Mouse (Mus musculus): ENCODE results near the gene Cdc20. TPM values are rescaled to one million over a fixed set of nuclear protein-coding genes. Genes with fewer than 3 reads are reported as not detected.

The Cdc20 gene
- polyA plus RNA-seq, 1 experiment from 2014 or later = 35.5 TPM

GRCm38 (mm10) chr4:118413553-118413952 is 23.6 kb downstream of the Cdc20 start:
- Histone ChIP-seq H3K4me2 (no peak overlapping the region), H3K4me1 (peaks cover 9% of the 10 kb centered on the region), H3K4me3 (no peak overlapping the region), H3K27ac (no peak overlapping the region), H3K36me3 (replicated peaks) (peaks cover 52% of the 10 kb centered on the region), H3K27me3 (replicated peaks) (no peaks in the 10 kb centered on the region), H3K9me3 (no peaks in the 10 kb centered on the region), H3K9ac (no peak overlapping the region)
- 94% methylated on average over 5 of the region's 5 CpGs for WGBS
- no peak for ATAC-seq (replicated peaks)

DNA sequence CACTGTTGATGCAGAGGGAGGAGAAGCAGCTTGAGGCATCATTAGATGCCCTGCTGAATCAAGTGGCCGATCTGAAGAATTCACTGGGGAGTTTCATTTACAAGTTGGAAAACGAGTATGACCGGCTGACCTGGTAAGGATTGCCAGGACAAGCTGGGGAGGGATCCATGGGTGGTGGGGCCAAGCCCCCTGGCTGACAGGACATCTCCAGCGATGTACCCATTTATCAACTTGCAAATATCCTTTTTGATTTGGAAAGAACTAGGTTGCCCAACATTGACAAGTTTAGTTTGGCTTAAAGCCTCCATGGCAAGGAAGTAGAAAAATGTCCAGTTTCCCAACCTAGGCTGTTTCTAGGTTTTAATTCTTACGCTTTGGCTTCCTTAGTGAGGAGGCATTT is 26.3 kb downstream of the Cdc20 start:
- 99% methylated on average over 5 of the region's 5 CpGs for WGBS
- no peak overlapping the region for H3K27ac ChIP-seq
- no peak overlapping the region for H3K4me2 ChIP-seq
- no peak overlapping the region for H3K9ac ChIP-seq
- H3K4me3 ChIP-seq = no peak overlapping the region
- no peak for ATAC-seq (replicated peaks)
- peaks cover 41% of the 10 kb centered on the region for H3K36me3 ChIP-seq (replicated peaks)
- peaks cover 20% of the 10 kb centered on the region for H3K4me1 ChIP-seq
- H3K9me3 ChIP-seq = no peaks in the 10 kb centered on the region
- H3K27me3 ChIP-seq (replicated peaks) = no peaks in the 10 kb centered on the region

DNA sequence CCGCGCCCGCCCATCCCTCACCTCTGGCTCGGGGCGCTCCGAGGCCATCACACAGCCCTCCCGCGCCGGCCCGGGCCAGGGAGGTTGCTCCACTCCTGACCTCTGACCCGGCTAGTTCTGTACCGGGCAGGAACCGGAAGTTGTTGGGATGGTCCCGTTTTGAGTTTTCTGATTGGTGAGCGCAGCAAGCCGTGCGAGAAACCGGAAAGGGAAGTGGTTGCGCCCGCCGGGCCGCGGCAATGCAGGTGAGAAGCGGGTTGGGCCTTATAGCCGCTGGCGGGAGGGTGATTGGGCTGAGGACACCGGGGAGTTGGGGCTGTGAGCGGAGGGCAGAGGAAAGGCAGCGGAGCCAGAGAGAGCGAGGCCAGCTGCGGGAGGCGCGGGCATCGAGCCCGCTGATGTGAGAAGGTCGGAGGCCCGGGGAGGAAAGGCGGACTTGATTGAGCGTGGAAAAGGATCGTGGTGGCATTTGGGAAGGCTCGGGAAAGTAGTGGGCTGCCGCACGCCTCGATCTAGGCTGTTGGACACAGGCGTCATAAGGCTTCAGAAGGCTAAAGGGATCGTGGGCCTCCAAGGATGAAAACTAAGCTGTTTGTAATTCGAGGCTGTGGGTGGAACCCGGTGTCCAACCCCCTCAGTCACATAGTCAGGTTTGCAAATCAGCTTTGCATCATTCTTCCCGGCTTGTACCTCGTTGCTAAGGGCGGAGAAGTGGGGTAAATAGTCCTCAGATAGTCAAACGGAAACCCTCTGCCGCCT is 27.8 kb downstream of the Cdc20 start, which contains the start of the genes Szt2 and Med8:
Szt2 (minus strand) TSS at position 132 of the 759 bp plus-strand sequence.
Med8 (plus strand) TSS at position 196 of the 759 bp plus-strand sequence.
- Histone ChIP-seq H3K4me1 (peaks cover 20% of the 10 kb centered on the region), H3K9me3 (no peaks in the 10 kb centered on the region), H3K9ac (peak within 1 kb of the TSS; percentile 96), H3K36me3 (replicated peaks) (peaks cover 35% of the 10 kb centered on the region), H3K27me3 (replicated peaks) (no peaks in the 10 kb centered on the region), H3K4me2 (peak within 1 kb of the TSS; percentile 70), H3K27ac (peak within 1 kb of the TSS; percentile 75), H3K4me3 (peak within 1 kb of the TSS; percentile 95)
- under 1% methylated on average over 53 of the region's 53 CpGs for WGBS
- ATAC-seq (replicated peaks) = peak; percentile 95

DNA sequence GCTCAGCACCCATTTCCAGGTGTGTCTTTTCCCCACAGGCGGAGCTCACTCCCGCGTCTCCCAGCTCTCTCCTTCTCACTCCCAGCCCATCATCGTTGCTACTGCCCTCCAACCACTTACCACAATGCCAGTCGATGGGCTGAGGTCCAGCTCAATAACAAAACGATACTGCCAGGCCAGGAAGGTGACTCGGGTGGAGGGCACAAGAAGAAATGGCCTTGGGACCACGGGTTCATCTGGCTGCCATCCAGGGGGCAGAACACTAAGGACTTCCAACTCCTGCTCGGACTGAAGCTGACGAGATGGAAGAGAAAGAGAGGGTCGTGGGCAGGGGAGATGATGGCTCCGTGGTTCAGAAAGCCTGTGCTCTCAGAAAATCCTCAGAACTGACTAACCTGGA is 34.5 kb downstream of the Cdc20 start:
- no peak overlapping the region for H3K4me2 ChIP-seq
- H3K9me3 ChIP-seq = no peaks in the 10 kb centered on the region
- no peaks in the 10 kb centered on the region for H3K27me3 ChIP-seq (replicated peaks)
- H3K4me3 ChIP-seq = no peak overlapping the region
- WGBS = 93% methylated on average over 12 of the region's 12 CpGs
- no peak overlapping the region for H3K27ac ChIP-seq
- H3K36me3 ChIP-seq (replicated peaks) = peaks cover 61% of the 10 kb centered on the region
- H3K4me1 ChIP-seq = peaks cover 4% of the 10 kb centered on the region; the same call in 1 of the 2 replicates
- ATAC-seq (replicated peaks) = no peak
- H3K9ac ChIP-seq = no peak overlapping the region

DNA sequence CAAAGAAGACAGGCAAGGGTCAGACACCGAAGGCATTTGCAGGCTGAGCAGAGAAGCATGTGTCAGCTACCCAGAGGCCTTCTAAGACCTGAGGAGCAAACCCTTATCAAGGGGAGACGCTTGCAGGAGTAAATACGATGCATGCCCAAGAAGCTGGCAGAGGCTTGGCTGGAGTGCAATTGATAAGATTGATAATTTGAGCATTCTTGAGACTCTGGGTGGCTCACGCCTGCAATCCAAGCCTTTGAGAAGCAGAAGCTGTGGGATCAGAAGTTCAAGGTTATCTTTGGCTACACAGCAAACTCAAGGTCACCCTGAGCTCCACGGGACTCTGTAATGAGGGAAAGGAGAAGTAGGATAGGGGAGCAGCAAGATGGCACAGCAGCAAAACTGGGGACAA is 35.2 kb downstream of the Cdc20 start:
- H3K4me2 ChIP-seq = no peak overlapping the region
- no peaks in the 10 kb centered on the region for H3K27me3 ChIP-seq (replicated peaks)
- H3K36me3 ChIP-seq (replicated peaks) = peaks cover 69% of the 10 kb centered on the region
- H3K9ac ChIP-seq = no peak overlapping the region
- no peaks in the 10 kb centered on the region for H3K4me1 ChIP-seq
- ATAC-seq (replicated peaks) = no peak
- no peaks in the 10 kb centered on the region for H3K9me3 ChIP-seq
- 94% methylated on average over 5 of the region's 5 CpGs for WGBS
- no peak overlapping the region for H3K4me3 ChIP-seq
- no peak overlapping the region for H3K27ac ChIP-seq

DNA sequence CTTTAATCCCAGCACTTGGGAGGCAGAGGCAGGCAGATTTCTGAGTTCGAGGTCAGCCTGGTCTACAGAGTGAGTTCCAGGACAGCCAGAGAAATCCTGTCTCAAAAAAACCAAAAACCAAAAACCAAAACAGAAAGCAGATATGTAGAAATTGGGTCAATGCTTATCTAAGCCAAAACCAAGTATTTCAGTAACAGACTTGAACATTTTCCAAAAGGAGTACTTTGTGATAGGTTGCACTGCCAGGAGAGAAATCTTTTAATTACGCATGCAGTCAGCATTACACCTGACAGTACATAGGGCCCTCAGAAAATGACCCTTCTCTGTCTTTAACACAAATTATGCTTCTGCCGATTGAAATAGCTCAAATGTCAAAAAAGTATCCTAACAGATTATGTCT is 35.7 kb downstream of the Cdc20 start:
- Histone ChIP-seq H3K4me2 (no peak overlapping the region), H3K9ac (no peak overlapping the region), H3K27ac (no peak overlapping the region), H3K27me3 (replicated peaks) (no peaks in the 10 kb centered on the region), H3K9me3 (no peaks in the 10 kb centered on the region), H3K4me1 (no peaks in the 10 kb centered on the region), H3K36me3 (replicated peaks) (peaks cover 72% of the 10 kb centered on the region), H3K4me3 (no peak overlapping the region)
- 92% methylated on average over 3 of the region's 3 CpGs for WGBS
- no peak for ATAC-seq (replicated peaks)

- H3K9ac ChIP-seq = no peak overlapping the region
- 97% methylated on average over 6 of the region's 6 CpGs for WGBS
- H3K36me3 ChIP-seq (replicated peaks) = peaks cover 65% of the 10 kb centered on the region
- no peak overlapping the region for H3K4me2 ChIP-seq
- H3K4me3 ChIP-seq = no peak overlapping the region
- ATAC-seq (replicated peaks) = no peak
- H3K27ac ChIP-seq = no peak overlapping the region
- no peaks in the 10 kb centered on the region for H3K9me3 ChIP-seq
- no peaks in the 10 kb centered on the region for H3K27me3 ChIP-seq (replicated peaks)
- H3K4me1 ChIP-seq = no peaks in the 10 kb centered on the region
Observed at GRCm38 (mm10) chr4:118398400-118398799, 38.8 kb downstream of the Cdc20 start.

- Histone ChIP-seq H3K27me3 (replicated peaks) (no peaks in the 10 kb centered on the region), H3K4me3 (no peak overlapping the region)
Observed at GRCm38 (mm10) chr4:118396433-118396832, 40.7 kb downstream of the Cdc20 start.

GRCm38 (mm10) chr4:118395289-118395688 is 41.9 kb downstream of the Cdc20 start:
- H3K4me2 ChIP-seq = no peak overlapping the region
- WGBS = 92% methylated on average over 4 of the region's 4 CpGs
- no peak overlapping the region for H3K9ac ChIP-seq
- H3K27ac ChIP-seq = no peak overlapping the region
- no peaks in the 10 kb centered on the region for H3K9me3 ChIP-seq
- no peak for ATAC-seq (replicated peaks)
- no peaks in the 10 kb centered on the region for H3K4me1 ChIP-seq
- peaks cover 66% of the 10 kb centered on the region for H3K36me3 ChIP-seq (replicated peaks)
- no peaks in the 10 kb centered on the region for H3K27me3 ChIP-seq (replicated peaks)
- H3K4me3 ChIP-seq = no peak overlapping the region

More at GRCm38 (mm10) chr4:118396433-118396832, 40.7 kb downstream of the Cdc20 start:
- Histone ChIP-seq H3K4me2 (no peak overlapping the region), H3K4me1 (no peaks in the 10 kb centered on the region), H3K27ac (no peak overlapping the region), H3K36me3 (replicated peaks) (peaks cover 65% of the 10 kb centered on the region), H3K9ac (no peak overlapping the region), H3K9me3 (no peaks in the 10 kb centered on the region)
- no peak for ATAC-seq (replicated peaks)
- WGBS = 89% methylated on average over 3 of the region's 3 CpGs

- H3K27ac ChIP-seq = no peak overlapping the region
- WGBS = 91% methylated on average over 6 of the region's 6 CpGs
- H3K9me3 ChIP-seq = no peaks in the 10 kb centered on the region
- no peaks in the 10 kb centered on the region for H3K4me1 ChIP-seq
- H3K9ac ChIP-seq = no peak overlapping the region
- no peak overlapping the region for H3K4me2 ChIP-seq
- H3K4me3 ChIP-seq = no peak overlapping the region
- no peak for ATAC-seq (replicated peaks)
- peaks cover 63% of the 10 kb centered on the region for H3K36me3 ChIP-seq (replicated peaks)
- H3K27me3 ChIP-seq (replicated peaks) = no peaks in the 10 kb centered on the region
Observed at GRCm38 (mm10) chr4:118394505-118394904, 42.6 kb downstream of the Cdc20 start.

DNA sequence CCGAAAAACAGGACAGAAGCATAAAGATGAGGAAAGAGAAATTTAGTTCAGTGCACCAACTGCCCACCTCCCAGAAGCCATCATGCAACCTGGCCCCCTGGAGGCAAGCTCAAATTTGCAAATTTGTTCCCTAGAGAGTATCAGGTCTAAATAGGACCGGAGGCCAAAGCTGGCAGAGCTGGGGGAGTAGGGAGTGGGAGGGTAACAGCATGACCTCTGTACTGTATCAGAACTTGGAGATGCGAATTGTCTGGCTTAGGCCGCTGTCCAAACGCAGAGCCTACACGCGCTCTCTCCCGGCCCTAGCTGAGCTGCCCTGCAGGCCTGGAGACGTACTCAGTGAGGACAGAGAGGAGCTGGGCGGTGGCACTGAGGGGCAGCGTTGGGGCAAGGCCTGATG is 47.0 kb downstream of the Cdc20 start:
- no peak overlapping the region for H3K4me2 ChIP-seq
- peaks cover 71% of the 10 kb centered on the region for H3K36me3 ChIP-seq (replicated peaks)
- H3K9me3 ChIP-seq = no peaks in the 10 kb centered on the region
- 92% methylated on average over 11 of the region's 11 CpGs for WGBS
- H3K4me3 ChIP-seq = no peak overlapping the region
- H3K27me3 ChIP-seq (replicated peaks) = no peaks in the 10 kb centered on the region
- ATAC-seq (replicated peaks) = no peak
- no peak overlapping the region for H3K27ac ChIP-seq
- H3K4me1 ChIP-seq = no peaks in the 10 kb centered on the region
- H3K9ac ChIP-seq = no peak overlapping the region

GRCm38 (mm10) chr4:118387316-118387715 is 49.8 kb downstream of the Cdc20 start:
- no peak overlapping the region for H3K4me3 ChIP-seq
- H3K4me1 ChIP-seq = no peaks in the 10 kb centered on the region
- 95% methylated on average over 8 of the region's 8 CpGs for WGBS
- peaks cover 81% of the 10 kb centered on the region for H3K36me3 ChIP-seq (replicated peaks)
- no peak overlapping the region for H3K9ac ChIP-seq
- no peak overlapping the region for H3K27ac ChIP-seq
- H3K4me2 ChIP-seq = no peak overlapping the region
- H3K27me3 ChIP-seq (replicated peaks) = no peaks in the 10 kb centered on the region
- no peaks in the 10 kb centered on the region for H3K9me3 ChIP-seq
- no peak for ATAC-seq (replicated peaks)

GRCm38 (mm10) chr4:118383271-118383670 is 53.9 kb downstream of the Cdc20 start:
- Histone ChIP-seq H3K27ac (no peak overlapping the region), H3K9ac (no peak overlapping the region), H3K36me3 (replicated peaks) (peaks cover 75% of the 10 kb centered on the region), H3K4me1 (no peaks in the 10 kb centered on the region), H3K4me3 (no peak overlapping the region), H3K9me3 (no peaks in the 10 kb centered on the region), H3K4me2 (no peak overlapping the region), H3K27me3 (replicated peaks) (no peaks in the 10 kb centered on the region)
- 94% methylated on average over 7 of the region's 7 CpGs for WGBS
- ATAC-seq (replicated peaks) = no peak

Data from midbrain, embryonic 15.5 days (tissue).